Mouse (Mus musculus): ENCODE measurements at regions not wholly inside any gene's neighbourhood (a gene's known extent, or its start where the extent isn't known, plus 50 kb on each side); places are given as distances from the start of the nearest gene placed in this dataset.

DNA sequence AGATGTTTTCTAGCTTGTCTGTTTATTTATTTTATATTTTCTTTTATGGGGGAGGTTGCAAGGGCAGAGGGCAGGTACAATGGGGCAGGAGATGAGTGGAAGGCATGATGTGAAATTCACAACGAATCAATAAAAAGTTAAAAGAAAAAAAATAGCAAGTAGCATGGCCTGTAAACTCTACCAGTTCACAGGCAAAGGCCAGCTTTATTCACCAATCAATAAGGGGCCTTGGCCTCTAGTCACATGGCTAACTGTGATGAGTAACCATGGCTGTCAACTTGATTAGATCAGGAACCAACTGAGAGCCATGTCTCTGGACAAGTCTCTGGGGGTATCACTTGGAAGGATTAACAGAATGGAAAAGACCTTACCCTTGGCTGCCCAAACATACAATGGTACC, 304.1 kb upstream of the Hs6st1 start:
- TF ChIP-seq POLR2A (IDR thresholded peaks at IDR 0.05; ENCODE audit: low read depth, low read length), result no peak
- TF ChIP-seq CTCF (IDR thresholded peaks at IDR 0.05; ENCODE audit: extremely low read depth, insufficient read length, insufficient replicate concordance, low read depth, low read length), result no peak
